12 mouse cellular contexts compared by ENCODE assay signal in genomic region chr4:137287206-137287605, GRCm38 (mm10). TPM values are rescaled to one million over a fixed set of nuclear protein-coding genes. Genes with fewer than 3 reads are reported as not detected.
DNase-seq lines count a peak whose midpoint lies in the region; ATAC-seq lines count a peak whose summit lies in the region.
"Had no signal": no experiment of that assay in that cellular context is flagged by ENCODE, and none has a peak within 500 bp of the region (broad histone marks: within the 10 kb centered on the region; RNA-seq: fewer than 3 reads in every experiment).

No protein-coding gene starts in this region.

- WGBS in kidney, embryonic 15.5 days, result 70% methylated on average over 13 of the region's 13 CpGs

- DNase-seq in kidney, adult 8-10 months, result no peak
- peak; percentile 90 for DNase-seq in MN1 (ENCODE audit: low spot score)
- DNase-seq in adrenal gland, adult 8-10 months, result peak; percentile 72
- peak; percentile 24 to 25 for DNase-seq in gastrocnemius, postnatal 36 days
- no peak for DNase-seq in layer of hippocampus, adult 9-11 months
- DNase-seq in layer of hippocampus, postnatal 36 days, result no peak

- ATAC-seq in kidney, embryonic 15.5 days (replicated peaks; ENCODE audit: low FRiP score), result no peak
- ATAC-seq: inflammation-experienced regulatory T-cells, adult 6 months had no signal

- peak overlapping the region; percentile 67 for H3K27ac ChIP-seq in kidney, embryonic 15.5 days
- H3K27ac ChIP-seq: heart, embryonic 10.5 days; liver, embryonic 14.5 days; midbrain, embryonic 12.5 days; stomach, embryonic 15.5 days had no signal

- intact Hi-C loops in gastrocnemius, postnatal 36 days (cut with DNase I), result loop anchor here (5.0 kb wide), 2 partner anchors 100 to 125 kb away; no protein-coding TSS in a partner anchor

- H3K27me3 ChIP-seq in kidney, embryonic 15.5 days, result peaks cover 24% of the 10 kb centered on the region

- H3K4me1 ChIP-seq in kidney, embryonic 15.5 days, result peaks cover 40% of the 10 kb centered on the region

- H3K4me2 ChIP-seq in kidney, embryonic 15.5 days, result no peak overlapping the region
- H3K4me2 ChIP-seq: midbrain, embryonic 12.5 days; stomach, embryonic 15.5 days had no signal

- peaks cover 8% of the 10 kb centered on the region; the same call in 1 of the 2 replicates for H3K36me3 ChIP-seq in kidney, embryonic 15.5 days
- H3K36me3 ChIP-seq: heart, embryonic 10.5 days; midbrain, embryonic 12.5 days; stomach, embryonic 15.5 days had no signal

- H3K9me3 ChIP-seq in kidney, embryonic 15.5 days (replicated peaks), result no peaks in the 10 kb centered on the region
- H3K9me3 ChIP-seq: heart, embryonic 10.5 days; midbrain, embryonic 12.5 days; stomach, embryonic 15.5 days had no signal

- no peak overlapping the region for H3K4me3 ChIP-seq in kidney, embryonic 15.5 days (replicated peaks)
- H3K4me3 ChIP-seq: heart, embryonic 10.5 days; midbrain, embryonic 12.5 days; stomach, embryonic 15.5 days had no signal

- no peak overlapping the region for H3K9ac ChIP-seq in kidney, embryonic 15.5 days
- H3K9ac ChIP-seq: liver, embryonic 14.5 days; midbrain, embryonic 12.5 days; stomach, embryonic 15.5 days had no signal

RNA-seq across cellular contexts. Expression of gene Wnt4, which starts 9.9 kb away (rescaled TPM):
- polyA plus RNA-seq in kidney, embryonic 15.5 days (2015; fragmentation: Nextera tagmentation; extraction: Ambion mirVana), result 10.6 and 10.9 TPM in 2 replicates
- total RNA-seq in adrenal gland, adult 8-10 months (2022), result 100 to 1,000 TPM in 3 of 4 experiments, 10 to 100 TPM in 1; 83.8 to 130 (median 108) TPM
- 1 to 10 TPM; 5.7 to 9.8 TPM for total RNA-seq in gastrocnemius, postnatal 36 days (2021)
- 1 to 10 TPM; 6.2 to 6.9 TPM for total RNA-seq in layer of hippocampus, postnatal 36 days (2021)

Comparison
In these comparisons a context has a peak if more than half of its experiments do, and no peak if none do; other contexts are left out.
1. DNase-seq: peak in MN1 (single experiment), adrenal gland, adult 8-10 months (single experiment) and gastrocnemius, postnatal 36 days (2 of 2); none in kidney, adult 8-10 months (0 of 2), layer of hippocampus, adult 9-11 months (single experiment) and layer of hippocampus, postnatal 36 days (0 of 2).
2. RNA of gene Wnt4, which starts 9.9 kb away (total RNA-seq): 83.8 to 130 TPM in adrenal gland, adult 8-10 months; 5.7 to 9.8 TPM in gastrocnemius, postnatal 36 days and 6.2 to 6.9 TPM in layer of hippocampus, postnatal 36 days; every median in the first group is over 4 times any median in the second.